Mouse (Mus musculus): ENCODE measurements around the gene Rad1. TPM values are rescaled to one million over a fixed set of nuclear protein-coding genes. Genes with fewer than 3 reads are reported as not detected.
"Not testable (repeated sequence)": the region's sequence is repeated elsewhere in the genome, so short reads cannot be mapped to it uniquely, and the experiment has no call there.

Gene Rad1
- total RNA-seq, 2 experiments from 2014 or later: 11.9 to 14.9 TPM

DNA sequence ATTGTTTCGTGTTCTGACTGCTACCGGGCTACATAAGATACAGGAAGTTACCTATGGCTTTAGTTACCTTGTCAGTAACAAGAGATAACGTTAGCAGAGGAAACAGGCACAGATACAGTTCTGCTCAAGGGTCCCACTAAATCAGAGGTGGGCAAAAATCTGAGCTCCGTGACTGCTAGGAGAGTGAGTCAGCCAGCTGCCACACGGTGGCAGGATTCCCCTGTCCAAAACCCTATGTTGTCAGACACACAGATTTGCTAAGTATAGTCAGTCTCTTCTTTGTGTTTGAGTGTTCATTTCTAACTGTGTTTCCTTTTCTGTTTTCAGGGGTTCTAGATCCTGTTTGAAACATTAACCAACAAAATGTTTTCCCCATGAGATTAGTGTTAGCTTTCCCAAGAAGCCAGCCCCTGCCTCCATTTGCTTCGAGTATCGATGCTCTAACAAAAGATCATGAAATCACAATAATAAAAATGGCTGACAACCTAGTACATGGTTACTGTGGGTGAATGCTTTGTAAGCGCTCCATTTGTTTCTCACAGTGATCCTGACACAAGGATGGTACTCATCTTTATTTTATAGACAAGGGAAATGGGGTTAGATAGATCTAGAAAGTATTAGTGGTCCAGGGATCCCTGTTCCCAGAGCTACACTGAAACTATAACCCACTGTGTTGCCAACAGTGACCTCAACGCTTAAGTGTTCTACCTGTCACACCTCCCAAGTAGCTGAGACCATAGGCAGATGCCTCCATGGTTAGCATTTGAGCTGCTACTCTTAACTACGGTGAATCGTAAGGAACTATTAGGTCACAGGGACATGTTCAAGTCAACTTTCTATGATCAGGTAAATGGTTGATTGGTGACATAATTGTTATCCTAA is 15.3 kb downstream of the Rad1 start:
- peak; percentile 38; the same call in 1 of the 2 replicates for ATAC-seq (ENCODE audit: poor library complexity, severe bottlenecking)

GRCm38 (mm10) chr15:10506099-10506498 is 20.3 kb downstream of the Rad1 start:
- no peak for ATAC-seq (ENCODE audit: poor library complexity, severe bottlenecking)

DNA sequence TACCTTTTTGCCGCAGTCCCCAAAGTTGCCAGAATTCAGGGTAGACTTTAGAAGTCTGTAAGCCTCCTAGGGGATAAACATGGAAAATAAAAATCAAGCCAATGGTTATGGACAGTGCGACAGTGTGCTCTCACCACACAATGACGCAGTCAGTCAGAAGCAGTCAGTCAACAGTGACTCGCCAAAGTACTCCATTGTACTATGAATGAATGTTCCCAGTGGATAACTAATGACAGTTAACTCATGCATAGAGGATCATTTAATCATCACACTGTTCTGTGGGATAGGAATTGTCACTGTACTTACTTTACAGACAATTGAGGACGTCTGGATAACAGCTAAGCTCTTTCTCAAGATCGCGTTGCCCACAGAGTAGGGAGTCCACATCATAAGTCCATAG is 29.3 kb downstream of the Rad1 start:
- ATAC-seq (ENCODE audit: poor library complexity, severe bottlenecking): no peak

DNA sequence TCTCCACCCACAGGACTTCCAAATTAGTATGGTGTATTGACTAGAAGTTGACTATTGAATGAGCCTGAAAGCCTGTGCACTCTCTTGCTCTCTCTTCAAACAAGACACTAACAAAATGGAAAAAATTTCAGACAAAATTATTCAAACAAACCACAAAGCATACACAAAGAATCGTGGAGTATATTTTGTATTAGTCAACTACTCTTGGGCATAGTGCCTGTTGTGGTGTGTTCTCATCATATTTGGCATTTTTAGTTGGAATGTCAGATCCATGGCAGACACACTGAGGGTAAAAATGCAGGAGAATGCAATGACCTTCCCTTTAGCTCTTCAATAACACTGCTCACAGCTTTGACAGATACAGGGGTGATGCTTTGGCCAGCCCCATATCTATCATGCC is 40.1 kb downstream of the Rad1 start:
- ATAC-seq (ENCODE audit: poor library complexity, severe bottlenecking): no peak

- ATAC-seq (ENCODE audit: poor library complexity, severe bottlenecking): no peak
Observed at GRCm38 (mm10) chr15:10531352-10531751, 45.5 kb downstream of the Rad1 start.

GRCm38 (mm10) chr15:10533361-10533760 is 47.5 kb downstream of the Rad1 start:
- ATAC-seq (ENCODE audit: poor library complexity, severe bottlenecking): not testable (repeated sequence)

GRCm38 (mm10) chr15:10534591-10534990 is 48.8 kb downstream of the Rad1 start:
- no peak for ATAC-seq (ENCODE audit: poor library complexity, severe bottlenecking)

DNA sequence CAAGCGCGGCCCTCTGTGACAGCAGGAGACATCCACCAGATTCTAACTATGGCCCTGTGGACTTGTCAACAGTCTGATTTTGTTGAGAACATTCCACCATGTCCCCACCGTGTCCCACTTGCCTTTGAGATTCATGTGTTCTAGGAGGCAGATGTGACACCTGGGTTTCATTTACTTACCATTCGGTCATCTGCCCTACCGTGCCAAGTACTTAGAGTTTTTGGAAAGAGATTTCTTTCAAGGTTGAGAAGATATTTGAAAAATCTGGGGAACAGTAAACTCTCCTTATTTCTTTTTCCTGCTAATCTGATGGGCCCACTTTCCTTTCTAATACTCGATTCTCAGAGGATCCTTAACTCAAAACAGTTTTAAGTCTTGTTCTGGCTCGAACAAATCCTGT is 50.2 kb downstream of the Rad1 start:
- no peak for ATAC-seq (ENCODE audit: poor library complexity, severe bottlenecking)

- ATAC-seq (ENCODE audit: poor library complexity, severe bottlenecking): no peak
Observed at GRCm38 (mm10) chr15:10540271-10541088, 54.7 kb downstream of the Rad1 start.

Other genes starting within 250 kb of the Rad1 start
- 0.64 TPM in 1 of 2 replicates, not detected in the other for gene Gm21973, start 160.6 kb upstream of the Rad1 start, total RNA-seq (2015)
- not detected in 2 replicates for gene Gm21973, start 160.6 kb upstream of the Rad1 start, total RNA-seq (2017)
- gene Agxt2, start 127.5 kb upstream of the Rad1 start, total RNA-seq (2015): not detected in 2 replicates
- not detected in 2 replicates for gene Agxt2, start 127.5 kb upstream of the Rad1 start, total RNA-seq (2017)
- 35.1 and 36.9 TPM in 2 replicates for gene Dnajc21, start 15.5 kb upstream of the Rad1 start, total RNA-seq (2015)
- gene Dnajc21, start 15.5 kb upstream of the Rad1 start, total RNA-seq (2017): 37.5 and 42.2 TPM in 2 replicates
- 34.3 and 49.4 TPM in 2 replicates for gene Brix1, start 71 bp upstream of the Rad1 start, total RNA-seq (2015)
- 15.1 and 15.9 TPM in 2 replicates for gene Brix1, start 71 bp upstream of the Rad1 start, total RNA-seq (2017)
- gene Ttc23l, start 72.7 kb downstream of the Rad1 start, total RNA-seq (2015): not detected in 2 replicates
- not detected in 2 replicates for gene Ttc23l, start 72.7 kb downstream of the Rad1 start, total RNA-seq (2017)
- gene Rai14, start 228.6 kb downstream of the Rad1 start, total RNA-seq (2015): 1.6 and 2.8 TPM in 2 replicates
- 2.5 and 3.0 TPM in 2 replicates for gene Rai14, start 228.6 kb downstream of the Rad1 start, total RNA-seq (2017)

Measured in megakaryocyte, adult 5-6 weeks (primary cell).